Mouse (Mus musculus) frontal cortex, postnatal 14 days (tissue): Measurements from ENCODE around the gene Sox30.
"Not testable (repeated sequence)": the region's sequence is repeated elsewhere in the genome, so short reads cannot be mapped to it uniquely, and the experiment has no call there.

Experiments used
- DNase-seq, 2 experiments: peaks; one replicate each; pipeline ENCODE4 v3.0.0; 2022; ENCODE audit warnings: low spot score in 2 of 2

Sox30 gene

DNA sequence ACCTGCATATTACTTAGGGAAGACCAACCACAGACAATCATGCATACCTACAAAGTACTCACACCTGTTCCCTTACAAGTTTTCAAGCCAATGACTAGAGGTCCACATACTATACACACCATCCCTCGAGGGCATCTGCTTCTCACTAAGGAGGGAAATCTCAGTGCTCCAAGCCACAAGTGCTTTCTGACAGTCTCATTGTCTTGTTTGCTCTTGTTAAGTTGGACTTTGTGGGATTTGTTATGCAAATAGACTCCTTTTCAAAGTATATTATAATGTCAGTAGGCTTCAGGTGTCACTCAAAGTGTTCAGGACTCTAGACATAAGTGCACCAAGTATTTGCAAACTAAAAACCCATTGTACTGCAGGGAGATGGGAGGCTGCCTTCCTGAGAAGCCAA lies 40.1 kb downstream of the Sox30 start:
- DNase-seq = no peak

DNA sequence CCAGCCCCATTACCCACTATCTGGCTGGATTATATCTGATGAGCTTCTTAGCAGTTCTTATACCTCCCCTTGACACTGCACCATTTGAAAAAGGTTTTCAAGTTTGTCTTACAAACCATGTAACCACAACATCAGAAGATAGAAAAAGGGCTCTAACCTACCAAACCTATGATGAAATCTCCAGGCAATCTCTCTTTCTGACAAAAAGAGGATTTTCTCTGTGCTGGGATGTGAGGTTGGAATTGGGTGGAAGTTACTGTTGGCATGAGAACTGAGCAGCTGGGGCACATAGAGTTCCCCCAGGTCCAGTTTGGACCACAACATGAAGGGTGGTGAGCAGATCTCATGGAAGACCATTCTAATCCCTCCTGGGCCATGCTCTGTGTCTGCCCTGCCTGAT lies 41.7 kb downstream of the Sox30 start:
- DNase-seq = no peak

DNA sequence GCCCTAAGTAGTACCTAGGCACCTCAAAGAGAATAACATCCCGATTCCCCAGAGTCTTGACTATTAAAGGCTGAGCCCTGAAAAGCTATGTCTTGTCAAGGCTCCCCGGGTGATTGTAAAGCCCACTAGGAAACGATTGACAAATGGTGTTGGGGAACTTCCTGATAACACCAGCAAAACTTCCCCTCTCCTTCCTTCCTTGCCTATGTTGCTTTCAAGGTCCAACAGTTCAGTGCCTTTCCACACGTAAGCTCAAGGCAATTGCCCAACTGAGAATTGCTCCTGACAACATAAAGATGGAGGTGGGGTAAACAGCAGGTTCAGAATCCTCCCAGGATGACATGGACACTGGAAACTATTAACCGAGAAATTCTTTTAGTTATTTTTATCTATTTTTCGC lies 42.9 kb downstream of the Sox30 start:
- no peak for DNase-seq

DNA sequence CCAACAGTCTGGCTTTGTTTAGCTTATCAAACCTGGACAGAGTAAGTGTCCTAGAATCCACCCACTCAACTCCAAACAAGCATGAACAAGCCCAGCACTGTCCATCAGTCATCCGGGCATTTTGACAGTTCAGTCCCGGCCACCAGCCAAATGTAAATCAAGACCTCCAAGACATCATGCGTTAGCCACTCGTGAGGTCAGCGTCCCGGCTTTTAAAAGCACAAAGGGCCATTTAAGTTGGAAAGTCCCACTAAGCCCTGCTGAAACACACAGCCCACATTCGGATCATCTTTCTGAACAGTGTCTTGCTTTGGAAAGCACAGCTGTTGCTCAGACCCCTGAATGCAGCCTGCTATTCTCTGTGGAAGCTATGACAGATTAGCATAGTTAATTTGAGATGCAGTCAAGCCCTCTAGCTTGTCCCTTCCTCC lies 45.9 kb downstream of the Sox30 start:
- no peak for DNase-seq

DNA sequence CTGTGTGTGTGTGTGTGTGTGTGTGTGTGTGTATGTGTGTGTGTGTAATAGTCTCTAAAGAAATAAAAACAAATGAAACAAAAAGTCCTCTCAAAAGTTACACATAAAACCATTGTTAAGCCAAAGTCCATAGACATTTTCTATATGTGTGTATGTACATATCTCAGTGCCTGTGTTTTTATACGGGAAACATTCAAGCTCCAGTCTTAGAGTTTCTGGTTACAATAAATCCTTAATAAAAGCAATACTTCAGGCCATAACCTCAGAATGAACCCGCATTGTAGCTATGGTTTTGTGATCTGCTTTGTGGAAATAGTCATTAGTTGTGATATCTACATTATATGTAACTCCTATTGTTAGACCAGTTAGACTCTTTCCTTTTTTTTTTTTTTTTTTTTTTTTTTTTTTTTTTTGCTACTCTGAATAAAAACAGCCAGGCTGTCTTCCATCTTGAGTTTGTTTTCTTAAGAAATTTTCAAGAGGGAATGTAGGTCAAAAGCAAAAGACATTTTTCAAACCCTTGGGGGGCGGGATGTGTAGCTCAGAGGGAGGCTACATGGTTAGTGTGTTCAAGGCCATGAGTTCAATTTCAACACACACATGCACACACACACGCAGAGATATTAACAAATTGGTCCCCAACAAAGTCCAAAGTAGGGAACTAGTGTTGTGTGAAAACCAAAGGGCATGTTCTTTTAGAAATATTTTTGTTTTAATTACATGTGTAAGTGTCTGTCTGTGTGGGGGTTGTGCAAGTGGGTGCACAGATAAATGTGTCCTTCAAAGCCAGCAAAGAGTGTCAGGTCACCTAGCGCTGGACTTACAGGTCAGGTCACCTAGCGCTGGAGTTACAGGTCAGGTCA lies 48.1 kb downstream of the Sox30 start:
- DNase-seq = no peak

GRCm38 (mm10) chr11:46029485-46029884 lies 49.4 kb downstream of the Sox30 start:
- no peak for DNase-seq

- DNase-seq = no peak
These were observed 49.9 kb downstream of the Sox30 start for GRCm38 (mm10) chr11:46030026-46030425.

DNA sequence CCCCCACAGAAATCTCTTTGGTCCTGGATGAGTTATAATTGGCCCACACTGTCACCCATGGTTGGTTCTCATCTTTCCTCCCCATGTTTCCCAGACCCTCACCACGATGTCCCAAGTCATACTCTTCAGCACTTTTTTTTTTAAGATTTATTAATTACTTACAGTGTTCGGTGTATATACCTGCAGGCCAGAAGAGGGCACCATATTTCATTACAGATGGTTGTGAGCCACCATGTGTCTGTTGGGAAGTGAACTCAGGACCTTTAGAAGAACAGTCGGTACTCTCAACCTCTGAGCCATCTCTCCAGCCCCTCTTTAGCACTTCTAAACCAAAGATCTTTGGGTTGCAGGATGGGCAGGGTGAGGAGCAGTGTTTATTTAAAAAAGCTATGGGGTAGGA lies 51.4 kb downstream of the Sox30 start:
- no peak for DNase-seq

DNA sequence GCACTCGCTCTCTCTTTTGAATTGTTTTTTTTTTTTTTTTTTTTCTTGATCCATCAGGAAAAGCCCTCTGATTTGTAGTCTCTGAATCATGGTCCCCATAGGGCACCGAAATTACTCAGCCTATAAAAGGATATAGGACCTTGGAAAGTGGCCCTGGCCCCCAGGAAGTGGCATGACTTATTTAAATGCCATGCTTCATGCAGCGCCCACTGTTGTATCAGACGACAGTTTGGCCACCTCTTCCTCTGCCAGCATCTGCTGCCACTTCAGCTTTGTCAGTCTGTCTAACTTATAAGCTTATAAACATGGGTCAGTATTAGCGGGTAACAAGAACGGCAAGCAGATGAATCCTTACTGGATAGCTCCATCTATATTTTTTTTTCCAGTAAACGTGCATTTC lies 52.8 kb downstream of the Sox30 start:
- DNase-seq = no peak

GRCm38 (mm10) chr11:46036374-46036773 lies 56.3 kb downstream of the Sox30 start:
- DNase-seq = no peak

- DNase-seq = no peak
These were observed 58.8 kb downstream of the Sox30 start for GRCm38 (mm10) chr11:46038901-46039300.

- no peak for DNase-seq
These were observed 59.2 kb downstream of the Sox30 start for GRCm38 (mm10) chr11:46039335-46039734.

DNA sequence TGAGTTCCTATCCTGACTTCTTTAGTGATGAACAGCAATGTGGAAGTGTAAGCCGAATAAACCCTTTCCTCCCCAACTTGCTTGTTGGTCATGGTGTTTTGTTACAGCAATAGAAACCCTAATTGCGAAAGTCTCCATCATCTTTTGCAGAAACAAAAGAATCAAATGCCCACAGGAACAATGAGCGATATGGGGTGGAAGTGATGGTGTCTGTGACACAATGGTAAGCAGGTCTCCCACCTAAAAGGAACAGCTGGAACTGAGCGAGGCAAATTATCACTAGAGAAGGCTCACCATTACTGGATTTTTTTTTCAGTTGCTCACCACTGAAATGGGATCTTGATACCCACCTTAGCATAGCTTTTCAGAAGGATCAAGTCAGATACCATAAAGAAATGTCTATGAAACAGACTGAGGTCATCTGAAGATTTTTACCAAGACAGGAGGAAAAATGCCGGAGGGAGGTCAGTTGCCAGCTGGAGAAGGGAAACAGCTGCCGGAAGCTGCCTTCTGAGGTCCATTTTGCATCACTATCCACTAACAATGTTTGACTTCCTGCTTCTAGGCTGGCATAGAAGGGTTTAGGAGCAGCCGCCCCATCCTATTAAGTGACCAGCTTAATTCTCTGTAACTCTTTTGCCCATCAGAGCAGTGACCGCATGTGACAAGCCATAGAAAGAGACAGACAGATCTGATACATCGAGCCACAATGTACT lies 60.9 kb downstream of the Sox30 start:
- no peak for DNase-seq

DNA sequence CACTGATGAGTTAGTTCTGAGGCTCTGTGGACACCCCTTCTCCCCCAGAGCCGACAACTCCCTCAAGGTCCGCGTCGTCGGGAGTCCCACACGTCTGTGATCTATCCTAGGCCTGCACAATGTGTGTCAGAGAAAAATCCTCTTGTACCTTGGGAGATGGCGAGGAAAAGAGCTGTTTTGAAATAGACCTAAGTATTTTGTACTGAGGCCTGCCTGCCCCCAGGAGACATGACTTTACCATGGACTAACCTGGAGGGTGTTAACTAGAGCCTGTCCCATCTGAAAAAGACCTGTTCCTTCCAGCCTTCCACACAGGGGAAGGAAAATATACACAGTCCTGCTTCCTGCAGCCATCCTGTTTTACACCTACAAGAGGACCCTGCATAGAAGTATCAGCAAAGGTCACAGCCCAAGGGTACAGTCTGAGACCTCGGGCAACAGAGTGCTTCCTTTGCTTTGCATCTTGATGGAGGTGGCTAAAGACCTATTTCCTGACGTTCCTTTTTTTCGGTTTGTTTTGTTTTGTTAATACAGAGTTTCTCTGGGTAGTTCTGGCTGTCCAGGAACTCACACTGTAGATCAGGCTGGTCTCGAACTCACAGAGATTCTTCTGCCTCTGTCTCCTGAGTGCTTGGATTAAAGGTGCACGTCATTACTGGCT lies 61.6 kb downstream of the Sox30 start:
- DNase-seq = no peak

DNA sequence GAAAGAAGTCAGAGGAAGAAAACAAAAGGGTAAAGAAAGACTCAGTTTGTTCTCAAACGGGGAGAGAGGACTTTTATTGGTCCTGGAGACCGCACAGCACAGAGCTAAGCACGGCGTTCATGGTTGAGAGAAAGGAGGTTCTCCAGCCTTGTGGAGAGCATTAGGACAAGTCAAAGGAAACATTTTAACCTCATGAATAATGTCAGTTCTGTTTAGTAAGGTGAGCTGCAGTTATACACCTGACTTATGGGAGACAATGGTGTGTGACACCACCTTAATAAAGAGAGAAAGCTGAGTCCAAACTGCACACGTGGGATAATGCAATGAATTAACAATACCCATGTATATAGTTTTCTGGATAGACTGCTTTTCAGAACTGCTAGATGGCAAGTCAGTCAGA lies 64.7 kb downstream of the Sox30 start:
- no peak for DNase-seq

DNA sequence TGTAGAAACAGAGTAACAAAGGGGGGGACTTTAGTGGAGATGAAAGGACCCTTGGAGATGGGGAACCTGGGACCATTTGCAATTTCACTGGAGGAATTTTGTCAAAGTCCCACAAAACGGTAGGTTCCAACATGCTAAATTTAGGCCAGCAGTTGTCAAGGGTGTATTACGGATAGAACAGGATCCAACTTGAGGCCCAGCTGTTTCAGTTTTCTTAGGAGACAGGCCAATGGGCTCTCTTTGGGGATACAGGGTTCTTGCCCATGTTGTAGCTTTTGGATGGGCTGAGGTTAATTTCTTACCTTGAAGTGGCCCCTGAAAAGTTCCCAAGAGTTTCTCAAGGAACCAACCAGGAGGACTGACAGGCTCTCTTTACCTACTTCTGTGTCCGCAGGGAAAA lies 67.2 kb downstream of the Sox30 start:
- DNase-seq = no peak

DNA sequence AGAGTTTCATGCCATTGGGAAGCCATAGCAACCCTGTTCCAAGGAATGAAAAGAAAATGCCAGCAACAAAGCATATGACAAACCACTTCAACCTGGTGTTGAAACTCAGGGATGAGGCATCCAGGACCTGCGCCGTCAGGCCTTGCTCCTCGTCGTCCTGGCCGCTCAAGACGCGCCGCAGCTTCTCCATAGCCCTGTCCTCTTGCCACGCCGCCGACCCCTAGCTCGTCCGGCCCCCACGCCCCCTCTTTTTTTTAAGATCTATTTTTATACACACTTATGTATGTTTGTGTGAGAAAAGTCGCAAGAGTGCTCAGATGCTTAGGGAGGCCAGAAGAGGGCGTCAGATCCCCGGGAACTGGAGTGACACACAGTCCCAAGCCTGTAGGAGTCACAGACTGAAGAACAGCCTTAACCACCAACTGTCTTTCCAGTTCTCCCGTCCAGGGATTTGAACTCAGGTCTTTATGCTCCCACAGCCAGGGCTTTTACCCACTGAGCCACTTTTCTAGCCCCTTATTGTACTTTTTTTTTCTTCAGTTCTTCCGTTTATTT lies 72.1 kb downstream of the Sox30 start, which contains the start of gene Gm12166:
Gene Gm12166 (minus strand): TSS at position 217 of the 555 bp plus-strand sequence.
- not testable (repeated sequence) for DNase-seq

DNA sequence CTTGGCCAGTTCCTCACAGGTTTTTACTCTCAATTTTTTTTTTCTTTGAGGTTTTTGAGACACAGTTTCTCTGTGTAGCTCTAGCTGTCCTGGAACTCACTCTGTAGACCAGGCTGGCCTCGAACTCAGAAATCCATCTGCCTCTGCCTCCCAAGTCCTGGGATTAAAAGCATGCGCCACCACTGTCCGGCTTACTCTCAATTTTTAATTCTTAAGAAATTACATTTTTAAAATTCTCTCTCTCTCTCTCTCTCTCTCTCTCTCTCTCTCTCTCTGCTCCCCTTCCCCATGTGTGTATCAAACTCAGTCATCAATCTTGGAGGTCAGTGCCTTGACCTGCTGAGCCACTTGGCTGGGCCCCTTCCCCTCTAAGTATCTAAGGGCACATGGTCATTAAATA lies 73.3 kb downstream of the Sox30 start:
- not testable (repeated sequence) for DNase-seq

DNA sequence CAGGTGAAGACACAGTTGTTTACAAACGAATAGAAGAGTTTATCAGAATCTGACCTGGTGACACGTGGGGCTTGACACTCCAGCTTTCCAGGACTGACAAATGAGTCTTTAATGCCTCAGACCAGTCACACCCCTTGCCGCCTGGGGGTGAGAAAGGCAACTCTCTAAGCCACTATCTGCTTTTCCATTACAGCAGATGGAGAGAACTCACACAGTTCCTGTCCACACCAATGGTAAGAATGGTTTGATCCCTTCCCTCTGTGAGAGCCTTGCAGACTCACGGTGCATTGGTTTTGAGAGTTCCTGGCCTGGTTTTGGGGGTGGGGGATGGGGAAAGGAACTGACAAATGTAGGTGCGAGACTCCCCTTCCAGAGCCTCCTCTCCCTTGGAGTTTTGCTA lies 74.2 kb downstream of the Sox30 start:
- DNase-seq = no peak

DNA sequence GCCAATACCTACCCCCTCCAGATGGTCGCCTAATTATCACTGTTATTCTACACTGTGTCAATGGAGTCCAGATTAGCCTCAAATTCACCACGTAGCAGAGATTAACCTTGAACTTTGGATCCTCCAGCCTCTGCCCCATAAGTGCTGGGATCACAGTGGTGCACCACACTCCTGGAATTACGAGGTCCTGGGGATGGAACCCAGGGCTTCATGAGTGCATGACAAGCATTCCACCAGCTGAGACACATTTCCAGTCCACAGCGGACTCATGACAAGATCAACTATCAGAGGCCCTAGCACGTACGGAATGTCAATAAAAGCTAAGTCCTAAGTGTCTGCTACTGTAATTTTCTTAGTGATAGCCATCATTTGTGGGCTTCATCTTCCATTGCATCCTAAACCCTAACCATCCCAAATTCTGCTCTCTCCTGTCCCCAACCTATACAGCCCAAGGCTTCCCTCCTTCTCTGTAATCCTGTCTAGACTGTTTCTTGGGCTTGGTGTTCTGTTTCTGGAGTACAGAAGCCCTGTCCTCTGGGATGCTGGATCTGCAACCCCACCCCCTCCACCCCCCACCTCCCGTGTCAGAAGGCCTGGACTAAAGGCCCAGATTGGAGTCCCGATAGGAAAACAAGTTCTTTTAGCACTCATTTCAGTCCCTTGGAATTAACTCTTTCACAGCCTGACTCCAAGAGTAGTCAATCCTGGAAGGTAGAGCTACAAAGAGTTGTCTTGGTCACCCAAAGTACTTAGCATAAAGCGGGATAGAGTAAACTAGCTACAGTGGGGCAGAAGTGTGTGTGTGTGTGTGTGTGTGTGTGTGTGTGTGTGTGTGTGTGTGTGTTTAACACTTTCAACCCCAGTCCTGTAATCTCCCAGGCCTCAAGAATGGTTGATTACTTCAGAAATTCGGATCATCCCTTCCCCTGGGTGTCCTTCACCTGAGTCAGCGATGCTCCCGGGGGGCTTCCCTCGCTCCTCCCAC lies 75.1 kb downstream of the Sox30 start:
- DNase-seq = no peak
